Mouse (Mus musculus): ENCODE measurements around the gene Hoxd4. TPM values are rescaled to one million over a fixed set of nuclear protein-coding genes. Genes with fewer than 3 reads are reported as not detected.
A peak's percentile ranks its signal among the peaks of the same experiment; 100 is the strongest.

Hoxd4 gene
- polyA plus RNA-seq, 1 experiment from 2014 or later = 2.3 TPM

DNA sequence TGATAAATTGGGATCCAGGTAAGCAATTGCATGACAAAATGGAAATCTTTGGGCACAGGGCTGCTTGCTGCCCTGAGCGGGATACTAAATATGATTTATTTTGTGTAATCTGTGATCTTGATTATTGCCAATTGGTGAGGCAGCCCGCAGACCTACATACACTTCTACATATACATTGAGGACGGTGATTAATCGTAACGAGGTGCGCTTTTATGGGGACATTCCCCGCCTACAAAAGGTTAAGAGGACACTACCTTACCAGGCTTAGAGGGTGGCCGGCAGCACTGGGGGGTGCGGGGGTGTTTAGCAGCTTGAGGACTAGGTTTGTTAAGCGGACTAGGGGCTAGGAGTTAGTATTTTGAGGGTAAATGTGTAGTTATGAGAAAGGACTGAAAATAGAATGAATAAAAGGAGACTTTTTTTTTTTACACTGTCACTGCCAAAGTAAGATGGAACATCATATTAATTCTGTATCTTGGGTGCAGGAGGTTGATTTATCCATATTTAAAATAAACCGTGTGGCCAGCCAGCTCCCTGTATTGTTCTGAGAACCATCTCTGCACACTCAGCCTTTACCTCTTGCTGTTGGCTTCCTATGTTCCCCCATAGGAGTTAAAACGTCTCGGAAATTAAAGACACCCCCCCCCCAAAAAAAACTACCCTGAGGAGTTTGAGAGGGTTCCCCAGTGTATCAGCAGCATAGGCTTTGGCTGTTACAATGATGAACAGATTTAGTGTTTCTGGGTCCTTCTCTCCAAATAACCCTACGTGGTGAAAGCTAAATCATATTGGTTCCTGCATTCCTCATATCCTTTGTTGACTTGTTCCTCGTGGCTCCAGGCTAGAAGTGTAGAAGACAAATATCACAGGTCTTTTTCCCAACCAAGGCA is 25.2 kb downstream of the Hoxd4 start:
- peak overlapping the region; percentile 67 for H3K4me2 ChIP-seq (ENCODE audit: low read length)
- peak overlapping the region; percentile 42 for H3K4me3 ChIP-seq (ENCODE audit: low read length)
- no peaks in the 10 kb centered on the region; the same call in 1 of the 2 replicates for H3K4me1 ChIP-seq (ENCODE audit: control insufficient read depth, insufficient read depth, low read depth, low read length)
- no peak for ATAC-seq
- peaks cover 33% of the 10 kb centered on the region for H3K27me3 ChIP-seq (replicated peaks; ENCODE audit: control insufficient read depth, insufficient read depth, low read length)
- H3K9me3 ChIP-seq (ENCODE audit: control insufficient read depth, low read length) = no peaks in the 10 kb centered on the region
- H3K27ac ChIP-seq (ENCODE audit: low read depth, low read length) = peak overlapping the region; percentile 83
- H3K9ac ChIP-seq (ENCODE audit: low read depth, low read length) = peak overlapping the region; percentile 66
- WGBS = 5% methylated on average over 15 of the region's 15 CpGs
- no peaks in the 10 kb centered on the region for H3K36me3 ChIP-seq (ENCODE audit: control insufficient read depth, insufficient read depth, low read length)

DNA sequence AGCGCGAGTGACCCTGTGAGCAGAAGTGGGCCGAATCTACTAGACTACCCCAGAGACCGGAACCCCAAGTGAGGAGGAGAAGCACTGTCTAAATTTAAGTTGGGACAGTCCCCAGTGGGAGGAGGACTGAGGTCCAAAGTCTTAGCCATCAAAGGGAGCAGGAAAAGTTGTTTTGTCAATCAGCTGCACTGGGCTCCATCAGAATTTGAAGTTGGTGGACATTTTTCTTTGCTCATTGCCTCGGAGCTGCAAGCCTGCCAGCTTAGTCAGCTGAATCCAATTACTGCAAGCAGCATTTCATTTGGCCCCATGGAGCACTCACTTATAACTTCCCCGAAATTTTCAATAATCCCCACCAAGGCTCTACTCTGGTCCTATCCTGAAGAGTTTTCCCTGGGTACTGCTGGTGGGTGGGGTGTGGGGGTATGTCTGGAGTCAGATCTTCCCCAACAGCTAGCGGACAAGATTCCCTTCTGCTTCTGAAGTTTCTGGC is 25.9 kb downstream of the Hoxd4 start:
- WGBS = 5% methylated on average over 7 of the region's 7 CpGs
- no peak for ATAC-seq
- Histone ChIP-seq H3K27me3 (replicated peaks; ENCODE audit: control insufficient read depth, insufficient read depth, low read length) (peaks cover 32% of the 10 kb centered on the region), H3K27ac (ENCODE audit: low read depth, low read length) (peak overlapping the region; percentile 83), H3K9ac (ENCODE audit: low read depth, low read length) (peak overlapping the region; percentile 66), H3K36me3 (ENCODE audit: control insufficient read depth, insufficient read depth, low read length) (no peaks in the 10 kb centered on the region), H3K4me2 (ENCODE audit: low read length) (peak overlapping the region; percentile 67), H3K4me3 (ENCODE audit: low read length) (peak overlapping the region; percentile 42), H3K9me3 (ENCODE audit: control insufficient read depth, low read length) (no peaks in the 10 kb centered on the region), H3K4me1 (ENCODE audit: control insufficient read depth, insufficient read depth, low read depth, low read length) (no peaks in the 10 kb centered on the region; the same call in 1 of the 2 replicates)

DNA sequence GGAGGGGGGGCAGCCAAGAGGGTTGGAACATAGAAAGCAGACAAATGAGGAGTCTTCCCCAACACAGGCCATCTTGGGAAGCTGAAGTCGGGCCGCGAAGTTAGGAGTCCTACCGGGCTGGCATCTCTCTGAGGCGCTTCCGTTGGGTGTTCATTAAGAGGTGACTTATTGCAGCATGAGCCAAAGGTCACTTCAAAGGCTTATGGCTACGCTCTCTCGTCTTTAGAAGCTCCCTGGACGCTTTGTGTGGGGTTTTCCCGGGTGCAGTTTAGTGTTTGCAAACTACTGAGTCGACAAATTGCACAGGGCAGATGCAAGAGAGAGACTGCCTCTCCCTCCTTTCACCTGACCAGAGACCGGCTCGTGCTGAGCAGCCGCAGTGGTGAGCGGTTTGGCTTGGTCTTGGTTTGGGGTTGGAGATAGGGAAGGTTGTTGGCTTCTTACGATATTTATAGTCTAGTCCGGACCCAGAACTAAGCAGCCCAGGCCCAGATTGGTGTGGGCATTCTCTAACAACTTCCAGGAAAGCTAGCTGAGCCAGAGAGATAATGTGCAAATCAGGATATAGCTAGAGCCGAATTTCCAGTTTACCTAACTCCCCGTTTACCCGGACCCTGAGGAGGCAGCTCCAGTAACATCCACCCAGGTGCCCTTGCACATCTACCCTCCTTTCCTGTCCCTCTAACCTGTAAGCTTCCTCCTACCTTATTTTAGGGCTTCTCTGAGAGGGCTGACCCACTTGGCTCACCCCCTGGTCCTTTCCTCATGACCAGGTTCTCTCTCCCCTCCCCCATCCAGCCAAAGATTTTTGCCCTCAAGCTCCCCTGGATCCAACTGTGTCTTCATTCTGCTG is 27.1 kb downstream of the Hoxd4 start:
- H3K9ac ChIP-seq (ENCODE audit: low read depth, low read length) = peak overlapping the region; percentile 66; the same call in 1 of the 2 replicates
- ATAC-seq = no peak
- WGBS = 2% methylated on average over 20 of the region's 20 CpGs
- H3K36me3 ChIP-seq (ENCODE audit: control insufficient read depth, insufficient read depth, low read length) = no peaks in the 10 kb centered on the region
- peak overlapping the region; percentile 42 for H3K4me3 ChIP-seq (ENCODE audit: low read length)
- no peaks in the 10 kb centered on the region; the same call in 1 of the 2 replicates for H3K4me1 ChIP-seq (ENCODE audit: control insufficient read depth, insufficient read depth, low read depth, low read length)
- H3K9me3 ChIP-seq (ENCODE audit: control insufficient read depth, low read length) = no peaks in the 10 kb centered on the region
- peak overlapping the region; percentile 67 for H3K4me2 ChIP-seq (ENCODE audit: low read length)
- H3K27me3 ChIP-seq (replicated peaks; ENCODE audit: control insufficient read depth, insufficient read depth, low read length) = peaks cover 40% of the 10 kb centered on the region
- peak overlapping the region; percentile 83 for H3K27ac ChIP-seq (ENCODE audit: low read depth, low read length)

DNA sequence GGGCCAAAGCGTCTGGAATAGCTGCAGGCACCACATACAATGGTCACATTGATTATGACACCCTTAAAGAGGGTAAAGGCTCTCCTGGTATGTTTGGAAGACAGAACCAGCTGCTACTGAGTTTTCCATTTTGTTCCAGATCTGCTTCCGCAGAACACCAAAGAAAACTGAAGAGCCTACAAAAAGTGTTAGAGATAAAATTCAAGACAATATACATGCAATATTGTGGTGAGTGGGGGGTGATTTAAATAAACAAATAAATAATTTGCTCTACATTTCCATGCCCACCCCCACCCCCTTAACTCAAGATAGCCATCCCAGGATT is 27.7 kb downstream of the Hoxd4 start:
- Histone ChIP-seq H3K4me3 (ENCODE audit: low read length) (peak overlapping the region; percentile 42), H3K36me3 (ENCODE audit: control insufficient read depth, insufficient read depth, low read length) (no peaks in the 10 kb centered on the region), H3K27ac (ENCODE audit: low read depth, low read length) (peak overlapping the region; percentile 88), H3K4me1 (ENCODE audit: control insufficient read depth, insufficient read depth, low read depth, low read length) (no peaks in the 10 kb centered on the region; the same call in 1 of the 2 replicates), H3K27me3 (replicated peaks; ENCODE audit: control insufficient read depth, insufficient read depth, low read length) (peaks cover 46% of the 10 kb centered on the region), H3K4me2 (ENCODE audit: low read length) (peak overlapping the region; percentile 67), H3K9me3 (ENCODE audit: control insufficient read depth, low read length) (no peaks in the 10 kb centered on the region), H3K9ac (ENCODE audit: low read depth, low read length) (peak overlapping the region; percentile 68; the same call in 1 of the 2 replicates)
- ATAC-seq = no peak
- 3% methylated on average over 2 of the region's 2 CpGs for WGBS

DNA sequence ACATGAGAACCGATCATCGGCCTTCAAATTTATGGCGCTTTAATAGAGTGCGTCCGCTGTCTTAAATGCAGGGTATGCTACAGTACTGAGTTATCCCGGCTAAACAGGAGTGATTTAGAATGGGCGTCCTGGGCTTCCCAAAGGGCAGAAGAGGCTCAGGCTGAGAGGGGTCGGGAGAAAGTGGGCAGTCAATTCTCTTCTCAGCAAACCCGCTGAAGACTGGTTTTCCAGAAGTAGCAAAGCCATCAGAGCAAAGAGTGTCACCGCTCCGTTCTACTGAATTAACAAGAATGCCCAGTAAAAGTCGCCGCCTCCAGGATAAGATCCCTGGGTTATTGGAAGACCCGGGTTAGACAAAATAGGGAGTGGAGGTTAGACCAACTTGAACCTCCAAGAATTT is 28.1 kb downstream of the Hoxd4 start:
- Histone ChIP-seq H3K27ac (ENCODE audit: low read depth, low read length) (peak overlapping the region; percentile 88), H3K4me2 (ENCODE audit: low read length) (peak overlapping the region; percentile 67), H3K9ac (ENCODE audit: low read depth, low read length) (peak overlapping the region; percentile 68), H3K4me3 (ENCODE audit: low read length) (peak overlapping the region; percentile 42), H3K4me1 (ENCODE audit: control insufficient read depth, insufficient read depth, low read depth, low read length) (no peaks in the 10 kb centered on the region; the same call in 1 of the 2 replicates), H3K36me3 (ENCODE audit: control insufficient read depth, insufficient read depth, low read length) (no peaks in the 10 kb centered on the region), H3K9me3 (ENCODE audit: control insufficient read depth, low read length) (no peaks in the 10 kb centered on the region), H3K27me3 (replicated peaks; ENCODE audit: control insufficient read depth, insufficient read depth, low read length) (peaks cover 49% of the 10 kb centered on the region)
- ATAC-seq = no peak
- 3% methylated on average over 14 of the region's 14 CpGs for WGBS

DNA sequence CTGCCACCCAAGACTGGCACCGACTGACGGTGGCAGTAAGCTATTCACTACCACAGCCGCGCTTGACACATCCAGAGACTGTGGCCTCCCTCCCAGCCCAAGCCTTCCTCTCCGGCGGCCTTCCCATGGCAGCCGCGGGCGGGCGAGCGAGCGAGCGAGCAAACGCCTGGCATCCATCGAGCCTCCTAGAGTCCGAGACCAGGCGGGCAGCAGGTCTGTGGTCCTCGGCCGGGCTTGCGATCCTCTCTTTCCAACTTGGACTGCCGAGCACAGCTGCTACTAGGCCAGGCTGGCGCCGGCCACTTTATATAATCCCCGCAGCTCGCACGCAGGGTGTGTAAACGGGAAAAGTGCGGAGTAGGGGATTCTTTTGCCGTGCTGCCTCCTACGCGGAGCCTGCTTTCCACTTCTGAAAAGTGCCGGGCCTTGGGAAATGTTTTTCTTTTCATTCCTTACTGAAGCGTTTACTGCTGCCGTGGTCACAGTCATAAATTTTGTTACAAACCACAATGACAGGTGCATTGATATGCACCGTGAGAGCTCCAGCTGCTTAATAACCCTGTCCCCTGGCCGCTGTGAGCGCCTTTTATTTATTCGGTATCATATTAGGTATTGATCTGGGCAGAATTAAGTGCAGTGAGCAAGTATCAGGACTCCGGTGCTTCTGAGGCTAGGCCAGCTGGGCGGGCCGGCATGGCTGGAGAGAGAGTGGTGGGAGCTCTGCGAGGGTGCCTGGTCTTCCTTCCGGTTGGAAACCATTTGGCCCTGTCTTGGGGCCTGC is 28.8 kb downstream of the Hoxd4 start:
- ATAC-seq = peak; percentile 3; the same call in 1 of the 2 replicates
- Histone ChIP-seq H3K27ac (ENCODE audit: low read depth, low read length) (peak overlapping the region; percentile 88), H3K4me1 (ENCODE audit: control insufficient read depth, insufficient read depth, low read depth, low read length) (no peaks in the 10 kb centered on the region; the same call in 1 of the 2 replicates), H3K9ac (ENCODE audit: low read depth, low read length) (peak overlapping the region; percentile 68), H3K9me3 (ENCODE audit: control insufficient read depth, low read length) (no peaks in the 10 kb centered on the region), H3K27me3 (replicated peaks; ENCODE audit: control insufficient read depth, insufficient read depth, low read length) (peaks cover 55% of the 10 kb centered on the region), H3K36me3 (ENCODE audit: control insufficient read depth, insufficient read depth, low read length) (no peaks in the 10 kb centered on the region), H3K4me2 (ENCODE audit: low read length) (peak overlapping the region; percentile 67), H3K4me3 (ENCODE audit: low read length) (peak overlapping the region; percentile 42)
- WGBS = under 1% methylated on average over 43 of the region's 43 CpGs

DNA sequence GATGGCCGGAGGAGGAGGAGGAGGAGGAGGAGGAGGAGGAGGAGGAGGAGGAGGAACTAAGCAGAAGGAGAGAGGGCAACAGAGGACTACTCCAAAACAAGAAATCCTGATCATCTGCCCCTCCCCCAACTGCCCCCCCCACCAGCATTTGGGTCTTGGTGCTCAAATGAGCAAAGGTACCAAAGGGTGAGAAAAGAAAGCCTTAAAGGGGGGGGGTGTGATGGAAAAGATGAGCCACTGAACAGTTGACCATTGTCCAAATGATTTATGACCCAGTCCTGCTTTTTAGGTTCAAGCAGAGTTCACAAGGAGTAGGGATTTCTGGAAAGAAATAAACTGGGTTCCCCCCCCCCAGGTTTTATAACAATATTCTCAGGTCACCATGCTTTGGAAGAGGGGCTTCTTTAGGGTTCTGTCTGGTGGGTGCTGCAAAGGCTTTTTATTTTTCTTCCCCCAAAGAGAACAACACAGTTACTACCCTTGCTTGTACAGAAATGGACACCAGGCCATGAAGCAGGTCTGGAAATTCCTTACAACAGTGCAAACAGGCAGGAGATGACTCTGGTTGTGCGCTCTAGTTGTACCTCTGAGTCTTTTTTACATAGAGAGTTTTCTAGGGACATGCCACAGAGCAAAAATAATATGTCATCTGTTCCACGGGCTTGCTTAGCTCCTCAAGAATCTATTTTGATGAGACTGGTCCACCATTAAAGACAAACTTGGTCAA is 29.7 kb downstream of the Hoxd4 start:
- Histone ChIP-seq H3K4me2 (ENCODE audit: low read length) (peak overlapping the region; percentile 67), H3K27me3 (replicated peaks; ENCODE audit: control insufficient read depth, insufficient read depth, low read length) (peaks cover 53% of the 10 kb centered on the region), H3K9ac (ENCODE audit: low read depth, low read length) (no peak overlapping the region)

DNA sequence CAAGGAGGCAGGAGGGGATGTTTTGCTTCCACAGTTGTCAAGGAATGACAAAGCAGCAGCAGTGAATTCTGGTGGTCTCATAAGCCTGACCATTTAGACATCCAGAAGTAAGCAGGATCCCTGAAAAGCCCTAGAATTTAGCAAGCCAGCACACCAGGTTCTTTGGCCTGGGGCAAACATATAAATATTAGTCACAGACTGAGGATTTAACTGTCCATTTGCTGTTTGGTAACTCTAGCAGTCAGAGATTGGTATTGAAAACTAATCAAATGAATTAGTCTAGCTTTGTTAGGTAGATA is 30.2 kb downstream of the Hoxd4 start:
- Histone ChIP-seq H3K27ac (ENCODE audit: low read depth, low read length) (peak overlapping the region; percentile 51; the same call in 1 of the 2 replicates), H3K4me2 (ENCODE audit: low read length) (peak overlapping the region; percentile 67), H3K4me1 (ENCODE audit: control insufficient read depth, insufficient read depth, low read depth, low read length) (peaks cover 2% of the 10 kb centered on the region; the same call in 1 of the 2 replicates), H3K36me3 (ENCODE audit: control insufficient read depth, insufficient read depth, low read length) (no peaks in the 10 kb centered on the region), H3K27me3 (replicated peaks; ENCODE audit: control insufficient read depth, insufficient read depth, low read length) (peaks cover 52% of the 10 kb centered on the region), H3K4me3 (ENCODE audit: low read length) (no peak overlapping the region), H3K9ac (ENCODE audit: low read depth, low read length) (no peak overlapping the region), H3K9me3 (ENCODE audit: control insufficient read depth, low read length) (no peaks in the 10 kb centered on the region)
- ATAC-seq = no peak

More for the DNA sequence above, 29.7 kb downstream of the Hoxd4 start:
- H3K4me1 ChIP-seq (ENCODE audit: control insufficient read depth, insufficient read depth, low read depth, low read length) = no peaks in the 10 kb centered on the region; the same call in 1 of the 2 replicates
- no peaks in the 10 kb centered on the region for H3K36me3 ChIP-seq (ENCODE audit: control insufficient read depth, insufficient read depth, low read length)
- no peak overlapping the region for H3K4me3 ChIP-seq (ENCODE audit: low read length)
- ATAC-seq = no peak
- 32% methylated on average over 2 of the region's 3 CpGs for WGBS
- peak overlapping the region; percentile 51 for H3K27ac ChIP-seq (ENCODE audit: low read depth, low read length)
- no peaks in the 10 kb centered on the region for H3K9me3 ChIP-seq (ENCODE audit: control insufficient read depth, low read length)
